Mouse (Mus musculus): Measurements from ENCODE around the gene Ptgr1. TPM values are rescaled to one million over a fixed set of nuclear protein-coding genes. Genes with fewer than 3 reads are reported as not detected.

Ptgr1 gene
- polyA plus RNA-seq, 1 experiment: 3.5 TPM

DNA sequence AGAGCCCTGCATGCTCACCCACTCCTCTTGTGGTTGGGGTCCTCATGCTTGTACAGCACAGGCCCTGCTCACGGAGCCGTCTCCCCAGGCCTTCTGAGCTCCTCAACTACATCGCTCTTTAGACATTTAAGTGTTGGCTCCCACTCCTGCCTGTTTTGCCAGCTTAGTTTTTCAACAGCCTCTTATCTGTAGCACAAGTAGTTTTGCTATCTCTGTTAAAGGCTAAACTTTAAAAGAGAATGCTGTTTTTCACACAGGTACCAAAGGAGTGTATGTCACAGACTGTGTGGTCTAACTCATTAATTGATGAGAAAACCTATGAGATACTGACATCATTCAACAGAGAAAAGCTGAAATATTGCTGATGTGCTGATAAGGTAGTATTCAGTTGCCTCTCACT is 24.5 kb upstream of the Ptgr1 start:
- WGBS: 77% methylated on average over 3 of the region's 3 CpGs
- Histone ChIP-seq H3K36me3 (ENCODE audit: control insufficient read depth, insufficient read depth, low read length) (no peaks in the 10 kb centered on the region), H3K27ac (ENCODE audit: insufficient read depth, low read depth, low read length) (no peak overlapping the region), H3K4me3 (ENCODE audit: insufficient read depth, low read depth, low read length) (no peak overlapping the region), H3K27me3 (replicated peaks; ENCODE audit: control insufficient read depth, insufficient read depth, low read length) (no peaks in the 10 kb centered on the region), H3K4me1 (ENCODE audit: control insufficient read depth, insufficient read depth, low read length) (no peaks in the 10 kb centered on the region)
- no peak for TF ChIP-seq CTCF (conservative IDR thresholded peaks at IDR 0.05; ENCODE audit: insufficient read depth, insufficient read length, low read depth, low read length)
- no peak for TF ChIP-seq POLR2A (IDR thresholded peaks at IDR 0.05; ENCODE audit: low read depth, low read length)
- no peak for DNase-seq

DNA sequence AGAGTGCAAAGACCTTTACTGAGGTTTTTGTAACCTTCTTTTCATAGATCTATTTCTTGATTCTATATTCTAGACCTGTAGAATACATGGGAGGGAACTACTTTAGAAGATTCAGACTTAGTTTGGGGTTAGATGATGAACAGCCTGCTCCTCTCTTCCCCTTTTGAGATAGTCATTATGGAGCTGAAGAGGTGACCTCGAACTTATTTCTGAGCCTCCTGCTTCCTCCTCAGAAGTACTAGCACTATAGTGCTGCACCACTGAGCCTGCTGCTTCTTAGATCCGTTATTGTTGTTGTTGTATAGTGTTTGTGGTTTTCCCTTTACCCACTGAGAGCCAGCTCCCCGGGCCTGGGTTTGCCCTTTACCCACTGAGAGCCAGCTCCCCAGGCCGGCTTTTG is 22.8 kb upstream of the Ptgr1 start:
- Histone ChIP-seq H3K27ac (ENCODE audit: insufficient read depth, low read depth, low read length) (no peak overlapping the region), H3K4me1 (ENCODE audit: control insufficient read depth, insufficient read depth, low read length) (peaks cover under 1% of the 10 kb centered on the region; the same call in 1 of the 2 replicates), H3K27me3 (replicated peaks; ENCODE audit: control insufficient read depth, insufficient read depth, low read length) (no peaks in the 10 kb centered on the region), H3K4me3 (ENCODE audit: insufficient read depth, low read depth, low read length) (no peak overlapping the region), H3K36me3 (ENCODE audit: control insufficient read depth, insufficient read depth, low read length) (no peaks in the 10 kb centered on the region)
- 74% methylated on average over 4 of the region's 4 CpGs for WGBS
- TF ChIP-seq POLR2A (IDR thresholded peaks at IDR 0.05; ENCODE audit: low read depth, low read length) (no peak), CTCF (conservative IDR thresholded peaks at IDR 0.05; ENCODE audit: insufficient read depth, insufficient read length, low read depth, low read length) (no peak)
- no peak for DNase-seq

DNA sequence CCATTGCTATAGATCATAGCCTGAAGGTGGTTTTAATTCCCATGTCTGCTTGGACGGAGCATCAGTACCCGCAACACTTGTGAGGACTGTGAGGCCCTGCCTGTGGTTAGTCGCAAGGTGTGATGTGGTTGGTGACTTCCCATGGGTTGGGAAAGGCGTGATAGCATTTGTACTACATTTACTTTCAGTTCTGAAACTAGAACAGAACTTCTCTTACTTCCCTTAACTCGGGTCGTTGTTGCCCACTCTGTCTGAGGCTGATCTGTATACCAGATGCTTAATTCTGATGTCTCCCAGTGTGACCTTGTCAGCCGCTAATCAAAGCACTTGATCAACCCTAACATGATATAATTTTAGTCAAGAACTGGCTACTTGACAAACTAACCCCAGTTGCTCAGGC is 22.3 kb upstream of the Ptgr1 start:
- Histone ChIP-seq H3K27ac (ENCODE audit: insufficient read depth, low read depth, low read length) (no peak overlapping the region), H3K4me3 (ENCODE audit: insufficient read depth, low read depth, low read length) (no peak overlapping the region), H3K27me3 (replicated peaks; ENCODE audit: control insufficient read depth, insufficient read depth, low read length) (no peaks in the 10 kb centered on the region), H3K4me1 (ENCODE audit: control insufficient read depth, insufficient read depth, low read length) (peaks cover 5% of the 10 kb centered on the region), H3K36me3 (ENCODE audit: control insufficient read depth, insufficient read depth, low read length) (no peaks in the 10 kb centered on the region)
- TF ChIP-seq CTCF (conservative IDR thresholded peaks at IDR 0.05; ENCODE audit: insufficient read depth, insufficient read length, low read depth, low read length) (no peak), POLR2A (IDR thresholded peaks at IDR 0.05; ENCODE audit: low read depth, low read length) (no peak)
- no peak for DNase-seq
- WGBS: 92% methylated on average over 7 of the region's 7 CpGs

GRCm38 (mm10) chr4:59007974-59008373 is 21.1 kb upstream of the Ptgr1 start:
- WGBS: 74% methylated on average over 5 of the region's 5 CpGs
- Histone ChIP-seq H3K27me3 (replicated peaks; ENCODE audit: control insufficient read depth, insufficient read depth, low read length) (no peaks in the 10 kb centered on the region), H3K36me3 (ENCODE audit: control insufficient read depth, insufficient read depth, low read length) (no peaks in the 10 kb centered on the region), H3K4me3 (ENCODE audit: insufficient read depth, low read depth, low read length) (no peak overlapping the region), H3K27ac (ENCODE audit: insufficient read depth, low read depth, low read length) (no peak overlapping the region), H3K4me1 (ENCODE audit: control insufficient read depth, insufficient read depth, low read length) (peaks cover 7% of the 10 kb centered on the region)
- no peak for TF ChIP-seq POLR2A (IDR thresholded peaks at IDR 0.05; ENCODE audit: low read depth, low read length)
- no peak for TF ChIP-seq CTCF (conservative IDR thresholded peaks at IDR 0.05; ENCODE audit: insufficient read depth, insufficient read length, low read depth, low read length)
- DNase-seq: no peak

- H3K4me1 ChIP-seq (ENCODE audit: control insufficient read depth, insufficient read depth, low read length): peaks cover 7% of the 10 kb centered on the region
- H3K36me3 ChIP-seq (ENCODE audit: control insufficient read depth, insufficient read depth, low read length): no peaks in the 10 kb centered on the region
- H3K27ac ChIP-seq (ENCODE audit: insufficient read depth, low read depth, low read length): no peak overlapping the region
- 72% methylated on average over 6 of the region's 6 CpGs for WGBS
- no peak for TF ChIP-seq CTCF (conservative IDR thresholded peaks at IDR 0.05; ENCODE audit: insufficient read depth, insufficient read length, low read depth, low read length)
- no peak for TF ChIP-seq POLR2A (IDR thresholded peaks at IDR 0.05; ENCODE audit: low read depth, low read length)
- DNase-seq: no peak
- no peak overlapping the region for H3K4me3 ChIP-seq (ENCODE audit: insufficient read depth, low read depth, low read length)
- H3K27me3 ChIP-seq (replicated peaks; ENCODE audit: control insufficient read depth, insufficient read depth, low read length): no peaks in the 10 kb centered on the region
These were observed 20.1 kb upstream of the Ptgr1 start for GRCm38 (mm10) chr4:59007016-59007415.

GRCm38 (mm10) chr4:59006211-59006610 is 19.3 kb upstream of the Ptgr1 start:
- Histone ChIP-seq H3K27ac (ENCODE audit: insufficient read depth, low read depth, low read length) (no peak overlapping the region), H3K4me1 (ENCODE audit: control insufficient read depth, insufficient read depth, low read length) (peaks cover 7% of the 10 kb centered on the region), H3K36me3 (ENCODE audit: control insufficient read depth, insufficient read depth, low read length) (no peaks in the 10 kb centered on the region), H3K4me3 (ENCODE audit: insufficient read depth, low read depth, low read length) (no peak overlapping the region), H3K27me3 (replicated peaks; ENCODE audit: control insufficient read depth, insufficient read depth, low read length) (no peaks in the 10 kb centered on the region)
- 42% methylated on average over 8 of the region's 8 CpGs for WGBS
- DNase-seq: no peak
- TF ChIP-seq POLR2A (IDR thresholded peaks at IDR 0.05; ENCODE audit: low read depth, low read length) (no peak), CTCF (conservative IDR thresholded peaks at IDR 0.05; ENCODE audit: insufficient read depth, insufficient read length, low read depth, low read length) (no peak)

- Histone ChIP-seq H3K4me3 (ENCODE audit: insufficient read depth, low read depth, low read length) (peak overlapping the region; percentile 84), H3K4me1 (ENCODE audit: control insufficient read depth, insufficient read depth, low read length) (peaks cover 7% of the 10 kb centered on the region), H3K27ac (ENCODE audit: insufficient read depth, low read depth, low read length) (peak overlapping the region; percentile 21; the same call in 1 of the 2 replicates), H3K27me3 (replicated peaks; ENCODE audit: control insufficient read depth, insufficient read depth, low read length) (no peaks in the 10 kb centered on the region), H3K36me3 (ENCODE audit: control insufficient read depth, insufficient read depth, low read length) (no peaks in the 10 kb centered on the region)
- peak; percentile 53 for DNase-seq
- 11% methylated on average over 7 of the region's 7 CpGs for WGBS
- TF ChIP-seq POLR2A (IDR thresholded peaks at IDR 0.05; ENCODE audit: low read depth, low read length) (no peak), CTCF (conservative IDR thresholded peaks at IDR 0.05; ENCODE audit: insufficient read depth, insufficient read length, low read depth, low read length) (no peak)
These were observed 16.9 kb upstream of the Ptgr1 start for GRCm38 (mm10) chr4:59003806-59004200.

All from kidney, adult 2 months (tissue).